Mouse (Mus musculus) liver, embryonic 14.5 days (tissue): ENCODE measurements around the gene Fam163b. TPM values are rescaled to one million over a fixed set of nuclear protein-coding genes. Genes with fewer than 3 reads are reported as not detected.
A peak's percentile ranks its signal among the peaks of the same experiment; 100 is the strongest.

Source experiments
- ATAC-seq: fragments of 200-750 bp; cut with Nextera tagmentation; 2 replicates; pipeline ENCODE4 v1.8.0; 2017; ENCODE audit warnings: moderate number of reproducible peaks, mild to moderate bottlenecking, moderate library complexity; ENCODE audit not compliant: insufficient read depth
- DNase-seq, 3 experiments: peaks; one replicate each; pipeline ENCODE4 v3.0.0-alpha.2; 2012 to 2013; ENCODE audit warnings: low read depth in 3 of 3, low spot score in 3 of 3
- H3K27ac ChIP-seq: fragments of 300-500 bp; sonication (generic); 2 replicates; pipeline ENCODE4 v1.5.1; 2014; ENCODE audit warnings: moderate library complexity, mild to moderate bottlenecking, control low read depth, inconsistent platforms
- H3K27me3 ChIP-seq: fragments of 300-500 bp; sonication (generic); 2 replicates; pipeline ENCODE4 v1.6.1; 2014; ENCODE audit warnings: mild to moderate bottlenecking, low read length, moderate library complexity; ENCODE audit not compliant: control insufficient read depth, insufficient read depth
- H3K36me3 ChIP-seq: fragments of 300-500 bp; sonication (generic); replicated peaks from 2 replicates; pipeline ENCODE4 v1.6.1; 2014; ENCODE audit warnings: low read depth; ENCODE audit not compliant: control insufficient read depth, insufficient read depth
- H3K4me1 ChIP-seq, 2 experiments: fragments of 200-500 bp in 1 of 2; fragments of 300-500 bp in 1 of 2; sonication (generic) in 1 of 2; replicated peaks; 2 replicates each; pipeline ENCODE4 v1.6.1; 2012 to 2014; ENCODE audit warnings: antibody characterized with exemption in 1 of 2, inconsistent platforms in 1 of 2, low read length in 1 of 2; ENCODE audit not compliant: control insufficient read depth in 2 of 2, insufficient read depth in 2 of 2
- H3K4me2 ChIP-seq: fragments of 300-500 bp; sonication (generic); 2 replicates; pipeline ENCODE4 v1.6.1; 2014; ENCODE audit warnings: low read depth, mild to moderate bottlenecking, control low read depth, moderate library complexity
- H3K4me3 ChIP-seq, 2 experiments: fragments of 200-500 bp in 1 of 2; fragments of 300-500 bp in 1 of 2; sonication (generic) in 1 of 2; 2 replicates each; pipeline ENCODE4 v1.5.1; 2012 to 2014; ENCODE audit warnings: low read depth in 2 of 2, low read length in 2 of 2, mild to moderate bottlenecking in 2 of 2, control low read depth in 1 of 2, inconsistent platforms in 1 of 2, moderate library complexity in 1 of 2; ENCODE audit not compliant: insufficient read depth in 1 of 2
- H3K9ac ChIP-seq: fragments of 300-500 bp; sonication (generic); replicated peaks from 2 replicates; pipeline ENCODE4 v1.6.1; 2014; ENCODE audit warnings: mild to moderate bottlenecking, control low read depth, moderate library complexity
- H3K9me3 ChIP-seq: fragments of 300-500 bp; sonication (generic); 2 replicates; pipeline ENCODE4 v1.6.1; 2016; ENCODE audit warnings: low read length, mixed read lengths; ENCODE audit not compliant: control insufficient read depth
- CTCF ChIP-seq: IDR thresholded peaks from 2 replicates; pipeline ENCODE4 v1.5.1; 2016; ENCODE audit warnings: antibody characterized with exemption, low read depth, control low read depth
- EP300 ChIP-seq: IDR thresholded peaks from 2 replicates; pipeline ENCODE4 v1.6.1; 2016; ENCODE audit warnings: antibody characterized with exemption, low read depth
- WGBS: fragments of 180-500 bp; shearing (Covaris S2); extraction: QIAGEN DNeasy Blood & Tissue Kit; methylation state at CpG from one replicate; pipeline ENCODE4 v1.1.7; 2014; ENCODE audit not compliant: insufficient replicate concordance; 5-methylcytosine and 5-hydroxymethylcytosine counted together
- polyA plus RNA-seq, 2 experiments: library from polyadenylated mRNA; depleted of rRNA in 1 of 2; stranded (reverse) in 1 of 2; unstranded in 1 of 2; fragments of >200 nt; fragmentation: Nextera tagmentation in 1 of 2; extraction: Ambion mirVana in 1 of 2; gene quantifications; 2 replicates each; pipeline versions ENCODE4 v1.2.1 to v1.2.3; 2012 to 2014

The Fam163b gene
- polyA plus RNA-seq, 2 experiments: 0.01 TPM; not detected in 1

DNA sequence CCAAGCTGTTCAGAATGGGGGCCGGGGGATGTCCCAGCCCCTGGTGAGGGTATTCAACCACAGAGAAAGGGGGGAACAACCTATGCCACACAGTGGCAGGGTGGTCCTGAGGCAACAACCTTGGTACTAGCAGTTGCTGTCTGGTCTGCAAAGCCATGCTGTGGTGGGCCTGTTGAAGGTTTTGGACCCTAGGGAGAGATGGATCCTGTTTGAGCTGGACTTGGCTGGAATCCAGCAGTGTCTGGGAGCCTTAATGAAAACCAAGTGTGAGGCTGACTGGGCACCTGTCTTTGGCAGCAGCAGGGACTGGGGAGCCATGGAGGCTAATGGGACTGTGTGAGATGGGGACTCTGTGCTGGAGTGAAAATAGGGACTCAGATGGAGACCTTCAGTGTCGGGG lies 62.6 kb downstream of the Fam163b start:
- H3K9ac ChIP-seq: no peak overlapping the region
- ATAC-seq (no peak), DNase-seq (no peak)
- 44% methylated on average over 2 of the region's 2 CpGs for WGBS
- peaks cover 4% of the 10 kb centered on the region for H3K27me3 ChIP-seq
- H3K4me2 ChIP-seq: no peak overlapping the region
- no peaks in the 10 kb centered on the region for H3K9me3 ChIP-seq
- no peaks in the 10 kb centered on the region for H3K36me3 ChIP-seq
- H3K27ac ChIP-seq: no peak overlapping the region
- H3K4me1 ChIP-seq: no peaks in the 10 kb centered on the region
- no peak for TF ChIP-seq EP300
- TF ChIP-seq CTCF: no peak
- no peak overlapping the region for H3K4me3 ChIP-seq

DNA sequence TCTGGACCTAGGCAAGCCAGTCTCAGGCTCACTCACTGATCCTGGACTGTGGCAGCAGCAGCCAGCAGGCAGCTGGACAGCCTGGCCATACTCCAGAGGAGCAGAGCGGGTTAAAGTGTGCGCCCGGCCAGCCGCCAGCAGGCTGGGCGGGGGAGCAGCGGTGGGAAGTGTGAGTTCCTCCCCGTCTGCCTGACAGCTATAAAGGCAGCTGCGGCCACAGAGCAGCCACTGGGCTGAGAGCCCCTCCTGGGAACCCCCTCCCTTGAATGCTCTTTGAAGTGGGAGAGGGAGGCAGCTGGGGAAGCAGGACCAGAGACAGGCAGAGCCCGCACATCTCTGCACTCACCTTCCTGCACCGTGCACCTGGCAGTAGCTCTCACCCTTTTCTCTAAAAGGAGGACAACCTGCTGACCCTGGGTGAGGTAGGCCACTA lies 63.1 kb downstream of the Fam163b start, which contains the start of gene Adamtsl2:
TSS of gene Adamtsl2 (plus strand) at position 228 of the 433 bp plus-strand sequence.
- Histone ChIP-seq H3K4me1 (no peaks in the 10 kb centered on the region), H3K9me3 (no peaks in the 10 kb centered on the region), H3K27me3 (peaks cover 4% of the 10 kb centered on the region), H3K9ac (no peak within 1 kb of the TSS), H3K4me2 (no peak within 1 kb of the TSS), H3K4me3 (no peak within 1 kb of the TSS), H3K27ac (no peak within 1 kb of the TSS), H3K36me3 (no peaks in the 10 kb centered on the region)
- WGBS: 3% methylated on average over 10 of the region's 10 CpGs
- no peak for ATAC-seq
- DNase-seq: no peak
- TF ChIP-seq CTCF (no peak), EP300 (no peak)

DNA sequence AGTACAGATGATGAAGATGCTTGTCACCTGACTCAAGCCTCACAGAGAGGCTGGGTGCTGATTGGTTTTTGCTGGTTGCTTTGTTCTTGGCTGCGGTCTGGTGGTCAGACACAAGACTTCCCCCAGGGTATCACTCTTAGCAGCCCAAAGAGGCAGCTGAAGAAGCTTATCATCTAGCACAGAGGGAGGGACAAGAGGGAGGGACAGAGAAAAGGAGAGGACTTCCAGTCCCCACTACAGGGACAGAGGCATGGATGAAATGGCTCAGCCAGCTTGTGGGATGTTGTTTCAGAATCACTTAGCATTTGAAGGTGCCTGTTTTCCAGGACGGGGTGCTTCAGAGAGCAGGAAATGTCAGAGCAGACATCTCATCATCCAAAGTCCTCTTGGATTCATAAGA lies 64.0 kb downstream of the Fam163b start:
- ATAC-seq: no peak
- 21% methylated on average over 2 of the region's 2 CpGs for WGBS
- H3K4me3 ChIP-seq: no peak overlapping the region

DNA sequence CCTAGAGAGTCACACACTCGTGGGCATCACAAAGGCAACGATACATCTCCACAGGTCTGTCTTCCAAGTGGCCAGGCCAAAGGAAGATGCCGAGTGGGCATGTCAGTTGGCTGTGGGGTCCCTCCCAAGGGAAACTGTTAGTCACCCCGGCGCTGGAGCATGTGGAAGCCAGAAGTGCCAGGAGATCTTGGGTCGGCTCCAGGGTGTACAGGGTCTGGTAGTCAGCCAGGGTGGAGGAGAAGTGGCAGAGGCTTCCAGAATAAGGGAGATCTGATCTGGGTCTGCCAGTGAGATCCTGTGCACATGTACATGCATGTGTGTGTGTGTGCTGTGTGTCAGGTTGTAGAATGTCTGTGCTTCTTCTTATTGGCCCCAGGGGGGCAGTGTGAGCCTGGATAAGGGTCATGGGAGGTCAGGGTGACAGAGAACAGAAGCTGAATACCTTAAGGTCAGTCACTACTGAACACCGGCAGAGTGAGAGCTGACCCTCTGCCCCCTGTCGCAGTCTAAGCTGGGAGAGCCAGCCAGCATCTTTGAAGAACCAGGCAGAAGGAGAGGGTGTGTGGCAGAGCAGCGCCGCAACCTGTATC lies 64.5 kb downstream of the Fam163b start:
- Histone ChIP-seq H3K27ac (no peak overlapping the region), H3K27me3 (peaks cover 4% of the 10 kb centered on the region), H3K36me3 (no peaks in the 10 kb centered on the region), H3K9me3 (no peaks in the 10 kb centered on the region), H3K4me2 (no peak overlapping the region), H3K4me3 (no peak overlapping the region), H3K9ac (no peak overlapping the region), H3K4me1 (no peaks in the 10 kb centered on the region)
- ATAC-seq (no peak), DNase-seq (no peak)
- 0 out of 2 replicates have a peak, but pooled peaks have one; percentile 22 for TF ChIP-seq CTCF
- TF ChIP-seq EP300: no peak
- 47% methylated on average over 10 of the region's 10 CpGs for WGBS

More for the DNA sequence above, 64.0 kb downstream of the Fam163b start:
- Histone ChIP-seq H3K27ac (no peak overlapping the region), H3K9me3 (no peaks in the 10 kb centered on the region), H3K36me3 (no peaks in the 10 kb centered on the region), H3K27me3 (peaks cover 4% of the 10 kb centered on the region), H3K4me1 (no peaks in the 10 kb centered on the region), H3K4me2 (no peak overlapping the region), H3K9ac (no peak overlapping the region)
- DNase-seq: no peak
- TF ChIP-seq EP300: no peak
- no peak for TF ChIP-seq CTCF

DNA sequence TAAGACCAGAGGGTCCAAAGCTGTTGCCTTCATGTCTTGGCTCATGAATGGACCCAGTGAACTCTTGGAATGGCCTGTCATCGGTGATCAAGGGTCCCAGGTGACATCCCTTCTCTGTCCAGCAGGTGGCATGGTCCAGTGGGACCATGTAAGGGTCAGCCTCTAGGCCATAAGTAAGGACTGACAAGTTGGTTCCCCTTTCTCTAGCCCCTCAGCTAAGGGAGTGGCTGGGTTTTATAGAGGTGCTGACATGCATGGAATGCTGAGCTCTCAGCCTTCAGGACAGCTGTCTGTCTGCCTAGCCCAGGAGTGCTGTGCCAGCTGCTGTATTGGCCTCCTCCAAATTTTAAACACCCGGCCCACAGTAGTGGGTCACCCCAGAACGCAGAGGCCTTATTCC lies 66.8 kb downstream of the Fam163b start:
- Histone ChIP-seq H3K4me3 (no peak overlapping the region), H3K36me3 (no peaks in the 10 kb centered on the region), H3K9ac (no peak overlapping the region), H3K27me3 (peaks cover 4% of the 10 kb centered on the region), H3K9me3 (no peaks in the 10 kb centered on the region), H3K4me2 (no peak overlapping the region), H3K4me1 (no peaks in the 10 kb centered on the region), H3K27ac (no peak overlapping the region)
- no peak for ATAC-seq
- TF ChIP-seq CTCF (peak; percentile 72), EP300 (no peak)
- peak in 1 of 3 experiments; percentile 7 for DNase-seq
- 47% methylated on average over 3 of the region's 3 CpGs for WGBS
